Mouse (Mus musculus): ENCODE results near the gene Sulf2. TPM values are rescaled to one million over a fixed set of nuclear protein-coding genes. Genes with fewer than 3 reads are reported as not detected.

Sulf2 gene
- total RNA-seq, 2 experiments from 2014 or later, result 93.2 to 114 TPM

DNA sequence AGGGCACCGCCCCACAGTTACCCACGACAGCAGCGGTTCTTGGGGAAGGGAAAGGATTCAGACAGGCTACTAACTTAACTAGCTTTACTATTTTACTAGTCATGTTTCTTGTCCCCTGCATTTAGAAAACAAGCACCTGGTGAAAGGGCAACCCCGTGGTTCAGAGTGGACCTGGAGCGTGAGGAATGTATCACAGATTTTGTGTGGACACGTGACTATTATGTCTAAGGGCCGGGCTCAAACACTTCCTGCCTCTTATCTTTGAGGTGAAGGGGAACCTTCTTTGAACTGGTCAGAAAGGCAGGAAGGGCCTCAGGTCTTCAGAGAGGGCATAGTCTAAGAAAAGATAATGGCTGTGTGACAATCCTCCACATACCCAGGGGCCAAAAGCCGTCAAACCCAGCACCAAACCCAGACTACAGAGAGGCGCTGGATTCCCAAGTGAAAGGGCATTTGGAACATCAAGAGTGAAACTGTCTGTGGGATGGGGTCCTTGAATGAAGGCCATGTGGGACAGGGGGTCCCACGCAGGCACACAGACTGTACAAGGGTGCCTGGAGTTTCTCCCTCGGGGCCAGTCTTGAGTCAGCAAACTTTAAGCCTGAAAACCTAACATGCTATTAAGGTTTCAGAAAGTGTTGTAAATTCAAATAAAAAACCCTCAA is 2.6 kb downstream of the Sulf2 start:
- Histone ChIP-seq H3K27ac (peak overlapping the region; percentile 85), H3K4me3 (peak overlapping the region; percentile 69)
- no peak for TF ChIP-seq CTCF (conservative IDR thresholded peaks at IDR 0.05)
- DNase-seq (ENCODE audit: low spot score in 2 of 2), result no peak

DNA sequence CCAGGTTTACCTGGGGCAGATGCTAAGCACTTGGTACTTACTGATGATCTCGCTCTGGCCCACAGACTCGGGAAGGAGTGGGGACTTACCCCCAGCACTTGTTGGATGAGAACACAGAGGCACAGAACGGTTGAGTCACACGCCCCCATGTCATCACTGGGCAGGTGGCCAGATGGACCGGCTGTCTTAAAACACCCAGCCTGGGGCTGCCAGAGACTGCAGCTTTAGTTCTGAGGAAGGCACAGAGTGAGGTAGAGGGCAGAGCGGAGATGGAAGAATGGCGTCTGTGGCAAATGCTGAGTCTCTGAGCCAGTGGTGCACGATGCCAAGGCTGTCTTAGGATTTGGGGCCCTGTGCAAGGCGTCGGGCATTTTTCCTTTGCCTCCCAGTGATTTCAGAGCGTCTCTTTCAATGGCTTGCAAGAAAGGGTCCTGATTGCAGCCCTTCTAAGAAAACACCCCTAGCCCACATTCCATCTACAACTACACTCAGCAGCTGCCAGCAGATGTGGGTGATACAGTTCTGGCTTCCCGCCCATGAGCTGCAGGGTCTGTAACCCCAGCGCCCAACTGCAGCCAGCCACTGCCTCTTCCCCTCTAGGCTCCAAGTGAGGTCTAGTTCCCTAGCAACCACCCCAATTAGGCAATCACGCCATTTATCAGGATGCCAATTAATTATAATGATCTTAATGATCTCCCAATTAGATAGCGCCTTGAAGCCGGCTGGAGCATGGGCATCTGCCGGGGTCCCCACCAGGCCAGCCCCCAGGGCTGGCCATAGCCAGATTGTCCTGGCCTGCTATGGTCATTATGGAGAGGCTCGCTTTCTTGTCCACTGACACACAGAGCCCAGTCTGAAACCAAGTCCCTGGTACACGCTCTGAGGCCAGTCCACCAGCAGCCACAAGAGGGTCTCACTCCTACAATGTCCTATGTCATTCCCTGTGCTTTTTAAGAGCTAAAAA is 3.7 kb downstream of the Sulf2 start:
- TF ChIP-seq CTCF (conservative IDR thresholded peaks at IDR 0.05), result peak; percentile 55
- DNase-seq (ENCODE audit: low spot score in 2 of 2), result peak; percentile 88 to 91
- H3K4me3 ChIP-seq, result peak overlapping the region; percentile 23
- H3K27ac ChIP-seq, result peak overlapping the region; percentile 85

DNA sequence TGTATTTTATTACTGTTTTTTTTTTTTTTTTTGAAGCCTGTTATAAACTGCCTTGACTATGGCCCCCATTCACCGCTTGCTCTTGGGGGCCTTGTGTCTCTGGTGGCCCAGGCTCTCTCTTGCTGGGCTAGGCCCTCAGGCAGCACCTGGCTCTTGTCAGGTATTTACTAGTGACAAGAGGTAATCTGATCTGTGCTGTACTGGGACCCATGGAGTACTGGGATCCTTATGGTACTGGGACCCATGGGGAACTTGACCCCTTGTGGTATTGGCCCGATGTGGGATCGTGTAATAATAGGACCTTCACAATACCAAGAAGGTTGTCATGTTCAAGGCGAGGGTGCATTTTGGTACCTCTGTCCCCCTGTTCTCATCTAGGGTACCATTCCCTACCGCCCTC is 4.9 kb downstream of the Sulf2 start:
- Histone ChIP-seq H3K4me3 (no peak overlapping the region), H3K27ac (peak overlapping the region; percentile 9; the same call in 1 of the 2 replicates)
- TF ChIP-seq CTCF (conservative IDR thresholded peaks at IDR 0.05), result no peak
- no peak for DNase-seq (ENCODE audit: low spot score in 2 of 2)

DNA sequence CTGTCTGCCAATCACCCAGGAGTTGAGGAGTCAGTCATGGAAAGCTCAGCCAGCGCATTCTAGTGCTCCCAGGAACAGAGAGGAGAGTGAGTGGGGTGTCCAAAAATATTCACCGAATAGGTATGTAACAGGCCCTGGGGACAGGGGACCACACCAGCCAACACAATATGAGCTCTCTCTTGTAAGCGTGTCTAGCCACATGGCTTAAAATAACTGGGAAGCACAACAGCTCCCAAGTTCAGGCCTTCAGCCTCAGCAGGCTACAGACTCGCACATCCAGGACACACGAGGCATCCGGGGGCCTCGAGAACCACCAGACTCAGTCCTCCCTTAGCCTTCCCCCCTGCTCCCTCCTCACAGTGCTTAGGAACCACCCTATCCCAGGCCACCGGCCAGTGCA is 6.0 kb downstream of the Sulf2 start:
- H3K27ac ChIP-seq, result no peak overlapping the region; the same call in 1 of the 2 replicates
- no peak for TF ChIP-seq CTCF (conservative IDR thresholded peaks at IDR 0.05)
- no peak for DNase-seq (ENCODE audit: low spot score in 2 of 2)
- no peak overlapping the region for H3K4me3 ChIP-seq

DNA sequence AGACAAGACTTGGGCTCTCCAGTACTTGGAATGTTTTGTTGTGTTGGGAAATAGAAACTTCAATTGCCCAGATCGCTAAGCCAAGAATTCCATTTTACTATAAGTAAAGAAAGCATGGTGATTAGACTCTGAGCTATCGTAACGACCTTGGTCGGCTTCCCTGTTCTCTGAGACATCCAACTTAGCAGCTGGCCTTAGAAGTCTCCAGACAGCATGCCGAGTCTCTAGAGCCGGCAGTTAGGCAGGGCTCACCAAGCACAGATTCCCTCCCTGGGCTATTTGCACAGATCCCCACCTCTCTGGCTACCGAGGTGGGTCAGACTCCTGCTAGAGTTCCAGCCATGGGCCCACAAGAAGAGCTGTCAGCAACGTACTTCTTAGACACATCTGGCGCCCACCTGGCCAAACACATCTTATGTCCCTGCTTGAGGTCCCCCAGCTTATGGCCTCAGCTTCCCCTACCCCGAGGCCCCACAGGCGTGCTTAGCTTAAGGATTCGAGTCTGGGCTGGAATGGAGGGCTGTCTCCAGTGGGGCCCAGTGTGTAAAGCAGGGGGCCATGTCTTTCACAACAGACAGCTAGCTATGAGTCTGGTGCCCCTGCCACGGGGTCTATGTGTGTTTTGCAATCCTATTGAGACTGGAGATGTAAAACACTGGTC is 6.7 kb downstream of the Sulf2 start:
- DNase-seq (ENCODE audit: low spot score in 2 of 2), result no peak
- H3K27ac ChIP-seq, result peak overlapping the region; percentile 10; the same call in 1 of the 2 replicates
- no peak for TF ChIP-seq CTCF (conservative IDR thresholded peaks at IDR 0.05)
- no peak overlapping the region for H3K4me3 ChIP-seq

DNA sequence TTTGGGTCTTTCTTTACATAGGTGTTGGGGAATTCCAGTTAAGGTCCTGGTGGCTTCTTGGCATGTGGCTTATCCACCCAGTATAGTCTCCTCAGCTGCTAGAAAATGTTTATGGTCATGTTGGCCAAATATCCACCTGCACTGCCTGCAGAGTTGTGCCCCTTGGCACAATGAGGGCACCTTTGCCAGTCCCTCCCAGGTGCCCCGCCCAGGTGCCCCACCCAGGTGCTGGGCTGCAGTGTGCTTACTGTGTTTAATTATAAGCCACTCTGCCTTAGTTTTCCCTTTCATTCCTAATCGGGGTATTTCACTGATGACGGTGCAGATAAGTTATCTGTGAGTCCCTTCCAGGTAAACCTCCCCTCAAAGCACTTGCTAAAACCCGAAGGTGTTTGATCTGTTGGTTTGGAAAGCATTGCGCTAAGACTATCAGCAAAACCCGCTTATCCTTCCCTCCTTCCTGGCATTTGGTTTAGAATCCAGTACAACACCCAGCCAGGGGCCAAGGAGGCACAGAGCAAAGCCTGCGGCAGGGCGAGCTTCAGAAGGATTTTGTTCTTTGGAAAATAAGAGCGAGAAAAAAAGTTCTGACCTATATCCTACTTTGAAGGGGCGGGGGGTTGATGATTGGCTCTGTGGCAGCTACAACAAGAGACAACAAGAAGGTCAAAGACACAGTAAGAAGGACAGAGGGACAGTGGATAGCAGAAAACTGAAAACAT is 7.4 kb downstream of the Sulf2 start:
- DNase-seq (ENCODE audit: low spot score in 2 of 2), result no peak

DNA sequence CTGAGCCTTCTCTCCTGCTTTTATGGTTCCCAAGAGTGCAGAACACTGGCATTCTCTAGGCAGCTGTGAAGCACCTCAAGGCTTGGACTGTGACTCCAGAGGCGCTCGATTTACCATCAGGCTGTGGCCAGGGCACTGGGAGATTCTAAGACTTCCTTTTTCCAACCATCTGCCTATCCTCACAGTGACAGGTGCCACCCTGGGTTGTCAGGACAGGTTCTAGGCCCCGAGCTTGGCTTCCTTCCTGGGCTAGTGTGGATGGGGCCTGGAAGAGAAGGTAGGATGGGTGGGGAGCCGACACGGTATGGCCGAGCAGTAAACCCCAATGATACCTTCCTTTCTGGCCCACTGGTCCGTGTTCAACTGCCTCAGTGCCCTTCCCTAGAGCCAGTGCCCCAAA is 9.0 kb downstream of the Sulf2 start:
- Histone ChIP-seq H3K27ac (no peak overlapping the region; the same call in 1 of the 2 replicates), H3K4me3 (no peak overlapping the region)
- no peak for DNase-seq (ENCODE audit: low spot score in 2 of 2)
- no peak for TF ChIP-seq CTCF (conservative IDR thresholded peaks at IDR 0.05)

More for the DNA sequence above, 7.4 kb downstream of the Sulf2 start:
- 0 out of 2 replicates have a peak overlapping the region, but pooled peaks have one; percentile 23 for H3K27ac ChIP-seq
- no peak for TF ChIP-seq CTCF (conservative IDR thresholded peaks at IDR 0.05)
- no peak overlapping the region for H3K4me3 ChIP-seq

DNA sequence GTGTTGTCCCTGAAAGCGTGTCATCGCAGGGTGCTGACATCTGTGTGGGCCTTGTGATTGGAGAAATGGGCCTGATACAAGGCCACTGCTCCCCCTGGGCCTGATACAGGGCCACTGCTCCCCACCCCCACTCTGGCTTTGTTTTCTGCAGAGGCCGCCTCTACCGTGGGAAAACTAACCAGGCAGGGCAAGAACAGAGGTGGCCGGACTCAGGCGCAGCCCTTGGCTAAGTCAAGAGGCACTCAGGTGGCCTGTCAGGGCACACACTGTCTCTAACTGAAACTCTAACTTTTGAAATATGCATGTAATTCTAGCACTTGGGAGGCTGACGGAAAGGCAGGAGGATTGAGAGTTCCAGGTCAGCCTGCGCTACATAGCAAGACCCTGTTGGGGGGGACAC is 10.4 kb downstream of the Sulf2 start:
- H3K4me3 ChIP-seq, result no peak overlapping the region
- no peak for DNase-seq (ENCODE audit: low spot score in 2 of 2)
- TF ChIP-seq CTCF (conservative IDR thresholded peaks at IDR 0.05), result no peak
- H3K27ac ChIP-seq, result peak overlapping the region; percentile 7; the same call in 1 of the 2 replicates

DNA sequence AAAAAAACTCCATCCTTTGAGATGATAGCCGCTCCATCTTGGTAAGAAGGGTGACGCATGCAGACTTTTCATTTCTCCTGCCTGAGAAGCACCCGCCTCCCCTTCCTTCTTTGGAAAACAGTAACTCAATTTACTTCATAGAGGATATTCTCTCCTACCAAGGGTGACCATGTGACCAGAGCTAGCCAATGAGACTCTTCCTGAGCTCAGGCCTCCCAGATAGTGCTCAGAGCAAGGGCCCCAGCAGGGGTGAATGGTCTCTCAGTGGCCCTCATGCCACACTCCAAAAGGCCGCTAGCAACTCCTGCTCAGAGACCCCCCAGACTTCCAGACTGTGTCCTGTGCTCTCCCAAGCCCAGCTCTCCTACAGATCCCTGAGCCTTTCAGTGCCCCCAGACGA is 11.6 kb downstream of the Sulf2 start:
- peak overlapping the region; percentile 36; the same call in 1 of the 2 replicates for H3K27ac ChIP-seq
- H3K4me3 ChIP-seq, result no peak overlapping the region
- DNase-seq (ENCODE audit: low spot score in 2 of 2), result no peak
- TF ChIP-seq CTCF (conservative IDR thresholded peaks at IDR 0.05), result no peak

DNA sequence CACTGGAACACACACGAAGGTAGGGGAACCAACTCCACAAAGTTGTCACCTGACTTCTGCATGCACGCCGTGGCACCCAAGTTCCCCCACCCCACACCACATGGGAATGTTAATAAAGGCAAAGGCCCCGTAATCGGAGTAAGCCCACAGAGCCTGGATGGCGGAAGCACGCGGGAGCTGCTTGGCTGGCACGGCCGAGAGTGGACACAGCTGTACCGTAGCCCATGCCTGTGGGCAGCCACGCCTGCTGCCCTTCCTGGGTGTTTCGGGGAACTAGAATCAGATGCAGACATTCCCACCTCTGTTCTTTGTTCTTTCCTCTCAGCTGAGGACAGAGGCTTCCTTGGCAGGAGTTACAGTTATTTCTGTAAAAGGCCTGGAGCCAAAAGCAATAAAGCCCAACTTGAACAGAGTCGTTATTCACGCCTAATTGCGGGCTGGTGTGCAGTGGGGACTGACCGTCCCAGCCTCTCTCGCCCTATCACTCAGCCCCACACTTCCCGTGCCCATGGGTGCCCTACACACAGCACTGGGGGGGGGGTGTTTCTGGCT is 12.8 kb downstream of the Sulf2 start:
- no peak for TF ChIP-seq CTCF (conservative IDR thresholded peaks at IDR 0.05)

DNA sequence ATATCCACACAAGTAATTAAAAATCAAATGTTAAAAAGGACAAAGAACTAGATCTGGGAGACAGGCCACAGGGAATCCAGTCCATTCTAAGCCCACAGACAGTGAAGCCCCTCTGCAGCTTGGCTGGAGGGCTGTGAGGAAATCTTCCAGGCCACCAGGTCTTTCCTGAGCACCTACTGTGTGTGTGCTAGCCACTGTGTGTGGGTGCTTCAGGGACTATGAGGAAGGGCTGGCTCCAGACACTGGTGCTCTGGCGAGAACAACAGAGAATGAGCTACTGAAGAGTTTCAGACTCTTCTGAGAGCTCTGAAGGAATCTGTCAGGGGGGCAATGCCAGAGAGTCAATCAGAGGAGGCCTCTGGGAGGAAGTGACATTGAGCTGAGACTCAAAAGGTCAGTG is 13.6 kb downstream of the Sulf2 start:
- no peak for DNase-seq (ENCODE audit: low spot score in 2 of 2)
- no peak for TF ChIP-seq CTCF (conservative IDR thresholded peaks at IDR 0.05)
- Histone ChIP-seq H3K4me3 (no peak overlapping the region), H3K27ac (peak overlapping the region; percentile 24; the same call in 1 of the 2 replicates)

More for the DNA sequence above, 12.8 kb downstream of the Sulf2 start:
- Histone ChIP-seq H3K4me3 (no peak overlapping the region), H3K27ac (peak overlapping the region; percentile 59; the same call in 1 of the 2 replicates)
- DNase-seq (ENCODE audit: low spot score in 2 of 2), result no peak

DNA sequence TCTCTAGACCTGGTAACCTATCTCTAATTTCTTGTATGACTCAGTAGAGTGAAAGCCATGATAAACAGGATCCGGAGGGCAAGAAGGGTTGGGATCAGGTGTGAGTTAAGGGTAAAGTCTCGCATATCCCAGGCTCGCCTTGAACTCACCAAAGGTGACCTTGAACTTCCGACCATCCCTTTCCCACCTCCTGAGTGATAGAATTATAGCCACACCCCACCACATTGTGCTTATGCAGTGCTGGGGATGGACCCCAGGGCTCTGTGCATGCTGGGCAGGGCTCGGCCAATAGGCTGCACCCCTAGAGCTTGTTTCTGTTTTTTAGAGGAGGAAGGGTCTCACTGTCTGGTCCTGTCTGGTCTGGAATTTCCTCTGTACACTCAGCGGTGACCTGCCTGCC is 14.4 kb downstream of the Sulf2 start:
- DNase-seq (ENCODE audit: low spot score in 2 of 2), result no peak
- TF ChIP-seq CTCF (conservative IDR thresholded peaks at IDR 0.05), result no peak
- Histone ChIP-seq H3K27ac (peak overlapping the region; percentile 24; the same call in 1 of the 2 replicates), H3K4me3 (no peak overlapping the region)

Measured in layer of hippocampus, adult 2 months (tissue).